19 mouse cellular contexts compared by ENCODE assay signal in genomic region chr2:12372883-12373282, GRCm38 (mm10). TPM values are rescaled to one million over a fixed set of nuclear protein-coding genes. Genes with fewer than 3 reads are reported as not detected.
A peak's percentile ranks its signal among the peaks of the same experiment; 100 is the strongest.
DNase-seq lines count a peak whose midpoint lies in the region; ATAC-seq lines count a peak whose summit lies in the region.
"Had no signal": no experiment of that assay in that cellular context is flagged by ENCODE, and none has a peak within 500 bp of the region (broad histone marks: within the 10 kb centered on the region; RNA-seq: fewer than 3 reads in every experiment).

No protein-coding gene starts in this region.

- no peaks in the 10 kb centered on the region for H3K9me3 ChIP-seq in liver, embryonic 13.5 days (replicated peaks)
- no peaks in the 10 kb centered on the region for H3K9me3 ChIP-seq in stomach, embryonic 15.5 days
- H3K9me3 ChIP-seq in hindbrain, embryonic 10.5 days = no peaks in the 10 kb centered on the region
- H3K9me3 ChIP-seq: forebrain, embryonic 12.5 days; limb, embryonic 15.5 days; midbrain, embryonic 13.5 days had no signal

- H3K9ac ChIP-seq in liver, embryonic 13.5 days = peak overlapping the region; percentile 15; the same call in 1 of the 2 replicates
- no peak overlapping the region for H3K9ac ChIP-seq in stomach, embryonic 15.5 days
- H3K9ac ChIP-seq: forebrain, embryonic 12.5 days; limb, embryonic 15.5 days; midbrain, embryonic 13.5 days had no signal

- no peak overlapping the region for H3K4me3 ChIP-seq in liver, embryonic 13.5 days (replicated peaks)
- no peak overlapping the region for H3K4me3 ChIP-seq in stomach, embryonic 15.5 days (replicated peaks)
- H3K4me3 ChIP-seq in hindbrain, embryonic 10.5 days = no peak overlapping the region
- H3K4me3 ChIP-seq: forebrain, embryonic 12.5 days; limb, embryonic 15.5 days; midbrain, embryonic 13.5 days; myocyte had no signal

- peak; percentile 23 for ATAC-seq in common myeloid progenitor, adult 5-6 weeks (replicated peaks; ENCODE audit: low read depth, poor library complexity, severe bottlenecking)
- peak; percentile 94 for ATAC-seq in liver, embryonic 13.5 days (ENCODE audit: low read depth)
- peak; percentile 80 for ATAC-seq in stomach, embryonic 15.5 days (ENCODE audit: insufficient read depth, low FRiP score, low read depth)
- ATAC-seq: CD4-positive, CD25-positive, alpha-beta regulatory T cell, adult 4 months; midbrain, embryonic 13.5 days had no signal

- peaks cover 62% of the 10 kb centered on the region for H3K4me1 ChIP-seq in liver, embryonic 13.5 days (replicated peaks)
- H3K4me1 ChIP-seq in stomach, embryonic 15.5 days = no peaks in the 10 kb centered on the region
- no peaks in the 10 kb centered on the region for H3K4me1 ChIP-seq in hindbrain, embryonic 10.5 days (replicated peaks)
- H3K4me1 ChIP-seq: forebrain, embryonic 12.5 days; limb, embryonic 15.5 days; midbrain, embryonic 13.5 days had no signal

- no peaks in the 10 kb centered on the region for H3K27me3 ChIP-seq in liver, embryonic 13.5 days
- no peaks in the 10 kb centered on the region for H3K27me3 ChIP-seq in stomach, embryonic 15.5 days (replicated peaks)
- no peaks in the 10 kb centered on the region for H3K27me3 ChIP-seq in hindbrain, embryonic 10.5 days (ENCODE audit: insufficient read depth, poor library complexity, severe bottlenecking)
- H3K27me3 ChIP-seq: forebrain, embryonic 12.5 days; limb, embryonic 15.5 days; midbrain, embryonic 13.5 days had no signal

- 5% methylated on average over 2 of the region's 2 CpGs for WGBS in liver, embryonic 13.5 days (ENCODE audit: insufficient replicate concordance)
- WGBS in stomach, embryonic 15.5 days = 77% methylated on average over 2 of the region's 2 CpGs
- WGBS in hindbrain, embryonic 10.5 days = 92% methylated on average over 2 of the region's 2 CpGs

- H3K36me3 ChIP-seq in liver, embryonic 13.5 days = 0 out of 2 replicates have a peak, but pooled peaks cover 10% of the 10 kb centered on the region
- H3K36me3 ChIP-seq in stomach, embryonic 15.5 days = no peaks in the 10 kb centered on the region
- peaks cover 6% of the 10 kb centered on the region for H3K36me3 ChIP-seq in hindbrain, embryonic 10.5 days
- H3K36me3 ChIP-seq: forebrain, embryonic 12.5 days had no signal

- H3K27ac ChIP-seq in liver, embryonic 13.5 days = peak overlapping the region; percentile 48; the same call in 1 of the 2 replicates
- H3K27ac ChIP-seq in stomach, embryonic 15.5 days = no peak overlapping the region
- no peak overlapping the region for H3K27ac ChIP-seq in hindbrain, embryonic 10.5 days
- H3K27ac ChIP-seq: forebrain, embryonic 12.5 days; limb, embryonic 15.5 days; midbrain, embryonic 13.5 days had no signal

- peak; percentile 11 to 31 for DNase-seq in spleen, postnatal 10 days (ENCODE audit: low spot score in 2 of 2)
- no peak for DNase-seq in spleen, postnatal 14 days (ENCODE audit: low spot score in 2 of 2)
- peak; percentile 82 for DNase-seq in liver, embryonic 13.5 days
- no peak for DNase-seq in hindbrain, embryonic 10.5 days (ENCODE audit: low spot score)
- no peak for DNase-seq in left cerebral cortex, adult 18-20 months (ENCODE audit: low spot score in 2 of 2)
- no peak for DNase-seq in B cell, adult 2 months
- DNase-seq: adrenal gland, postnatal 10 days; cerebellum, adult 9-10 months; gastrocnemius, postnatal 25 days; kidney, postnatal 4 days; lung, postnatal 14 days; thymus, postnatal 36 days had no signal

- H3K4me2 ChIP-seq in liver, embryonic 13.5 days = peak overlapping the region; percentile 39
- H3K4me2 ChIP-seq in stomach, embryonic 15.5 days = no peak overlapping the region
- H3K4me2 ChIP-seq: forebrain, embryonic 12.5 days; limb, embryonic 15.5 days; midbrain, embryonic 13.5 days had no signal

RNA-seq across cellular contexts. Expression of gene Mindy3, which starts 46.4 kb away (rescaled TPM):
- total RNA-seq in common myeloid progenitor, adult 5-6 weeks (2017) = 22.2 and 25.9 TPM in 2 replicates
- 21.7 and 25.2 TPM in 2 replicates for polyA plus RNA-seq in liver, embryonic 13.5 days (2015; fragmentation: Nextera tagmentation; extraction: Ambion mirVana)
- polyA plus RNA-seq in stomach, embryonic 15.5 days (2015; fragmentation: Nextera tagmentation; extraction: Ambion mirVana) = 23.5 and 25.3 TPM in 2 replicates
- polyA plus RNA-seq in hindbrain, embryonic 10.5 days (2016; fragmentation: Nextera tagmentation; extraction: Ambion mirVana) = 40.8 and 41.0 TPM in 2 replicates
- 10 to 100 TPM; 49.8 to 56.2 TPM for total RNA-seq in left cerebral cortex, adult 18-20 months (2021)

Comparison
In these comparisons a context has a peak if more than half of its experiments do, and no peak if none do; other contexts are left out.
1. DNase-seq: peak in spleen, postnatal 10 days (2 of 2) and liver, embryonic 13.5 days (single experiment); none in spleen, postnatal 14 days (0 of 2), hindbrain, embryonic 10.5 days (single experiment), left cerebral cortex, adult 18-20 months (0 of 2) and B cell, adult 2 months (0 of 2).
2. ATAC-seq: peak in every context shown above with its lines; median percentile 94 in liver, embryonic 13.5 days; 80 in stomach, embryonic 15.5 days; 23 in common myeloid progenitor, adult 5-6 weeks.